Mouse (Mus musculus): ENCODE measurements around the gene Nck2.

DNA sequence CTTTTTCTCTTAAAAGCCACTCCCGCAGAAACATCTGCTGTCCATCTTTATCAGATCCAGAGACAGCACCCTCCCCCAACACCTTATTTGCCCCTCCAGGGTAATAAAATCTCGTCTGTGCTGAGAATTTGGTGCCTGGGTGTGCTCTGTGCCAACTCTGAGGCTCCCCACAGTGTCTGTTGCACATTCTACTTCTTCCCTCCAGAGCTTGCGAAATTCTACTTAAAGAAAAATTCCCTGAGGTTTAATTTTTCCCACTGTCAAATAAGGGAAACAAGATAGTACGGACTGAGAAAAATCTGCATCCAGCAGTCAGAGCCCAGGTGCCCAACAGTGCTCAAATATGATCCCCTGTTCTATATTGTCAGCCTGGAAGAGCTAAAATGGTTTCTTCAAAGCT lies 35.4 kb upstream of the Nck2 start:
- TF ChIP-seq EP300 (optimal IDR thresholded peaks at IDR 0.05) (no peak), CTCF (IDR thresholded peaks at IDR 0.05; ENCODE audit: low read depth) (no peak)

Data from stomach, postnatal 0 days (tissue).